Mouse (Mus musculus): Measurements from ENCODE around the gene Siae. TPM values are rescaled to one million over a fixed set of nuclear protein-coding genes. Genes with fewer than 3 reads are reported as not detected.
A peak's percentile ranks its signal among the peaks of the same experiment; 100 is the strongest.

The Siae gene
- polyA plus RNA-seq, 1 experiment from 2014 or later: 12.1 TPM

- H3K27me3 ChIP-seq (ENCODE audit: control insufficient read depth, insufficient read depth, low read length): no peaks in the 10 kb centered on the region
- no peak overlapping the region for H3K4me2 ChIP-seq (ENCODE audit: low read depth, low read length)
- peaks cover 15% of the 10 kb centered on the region for H3K4me1 ChIP-seq (ENCODE audit: control insufficient read depth, insufficient read depth, low read length)
- no peak for ATAC-seq (ENCODE audit: low read depth)
- 73% methylated on average over 1 of the region's 1 CpGs for WGBS
- no peaks in the 10 kb centered on the region for H3K9me3 ChIP-seq (ENCODE audit: control insufficient read depth, low read length)
- H3K27ac ChIP-seq (ENCODE audit: low read depth, low read length): no peak overlapping the region
- no peak overlapping the region for H3K4me3 ChIP-seq (ENCODE audit: low read depth, low read length)
- no peaks in the 10 kb centered on the region for H3K36me3 ChIP-seq (ENCODE audit: control insufficient read depth, insufficient read depth, low read length)
- no peak overlapping the region for H3K9ac ChIP-seq (replicated peaks; ENCODE audit: low read depth, low read length)
Observed at GRCm38 (mm10) chr9:37624502-37624901, 69.0 kb downstream of the Siae start.

- H3K4me2 ChIP-seq (ENCODE audit: low read depth, low read length): peak overlapping the region; percentile 28; the same call in 1 of the 2 replicates
- peak overlapping the region; percentile 29; the same call in 1 of the 2 replicates for H3K9ac ChIP-seq (replicated peaks; ENCODE audit: low read depth, low read length)
- H3K9me3 ChIP-seq (ENCODE audit: control insufficient read depth, low read length): no peaks in the 10 kb centered on the region
- no peaks in the 10 kb centered on the region for H3K36me3 ChIP-seq (ENCODE audit: control insufficient read depth, insufficient read depth, low read length)
- H3K27me3 ChIP-seq (ENCODE audit: control insufficient read depth, insufficient read depth, low read length): no peaks in the 10 kb centered on the region
- peak; percentile 66 for ATAC-seq (ENCODE audit: low read depth)
- peaks cover 15% of the 10 kb centered on the region for H3K4me1 ChIP-seq (ENCODE audit: control insufficient read depth, insufficient read depth, low read length)
- 21% methylated on average over 3 of the region's 3 CpGs for WGBS
- H3K27ac ChIP-seq (ENCODE audit: low read depth, low read length): peak overlapping the region; percentile 83
- no peak overlapping the region for H3K4me3 ChIP-seq (ENCODE audit: low read depth, low read length)
Observed at GRCm38 (mm10) chr9:37625129-37625528, 69.6 kb downstream of the Siae start.

DNA sequence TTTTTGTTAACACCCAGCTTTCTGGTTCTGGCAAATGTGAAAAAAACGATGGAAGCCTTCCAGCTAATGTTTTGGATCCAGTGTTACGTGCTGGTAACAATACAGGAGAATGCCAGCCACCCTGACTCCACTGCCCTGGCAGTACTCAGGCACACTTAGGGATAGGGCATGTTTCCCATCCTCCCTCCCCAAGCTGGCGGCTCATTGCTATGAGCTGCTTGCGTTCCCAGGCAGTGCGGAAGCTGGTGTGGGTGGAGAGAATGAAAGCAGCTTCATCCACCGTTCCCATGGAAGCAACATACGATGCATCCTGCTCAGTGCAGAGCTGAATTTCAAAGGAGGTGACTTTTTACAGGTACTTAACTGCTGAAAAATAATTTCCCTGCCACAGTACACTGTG is 70.1 kb downstream of the Siae start:
- peak overlapping the region; percentile 29 for H3K9ac ChIP-seq (replicated peaks; ENCODE audit: low read depth, low read length)
- H3K9me3 ChIP-seq (ENCODE audit: control insufficient read depth, low read length): no peaks in the 10 kb centered on the region
- peak overlapping the region; percentile 28; the same call in 1 of the 2 replicates for H3K4me2 ChIP-seq (ENCODE audit: low read depth, low read length)
- 8% methylated on average over 7 of the region's 7 CpGs for WGBS
- peaks cover 15% of the 10 kb centered on the region for H3K4me1 ChIP-seq (ENCODE audit: control insufficient read depth, insufficient read depth, low read length)
- ATAC-seq (ENCODE audit: low read depth): peak; percentile 88
- H3K27ac ChIP-seq (ENCODE audit: low read depth, low read length): peak overlapping the region; percentile 83
- H3K36me3 ChIP-seq (ENCODE audit: control insufficient read depth, insufficient read depth, low read length): no peaks in the 10 kb centered on the region
- no peaks in the 10 kb centered on the region for H3K27me3 ChIP-seq (ENCODE audit: control insufficient read depth, insufficient read depth, low read length)
- no peak overlapping the region for H3K4me3 ChIP-seq (ENCODE audit: low read depth, low read length)

- H3K9me3 ChIP-seq (ENCODE audit: control insufficient read depth, low read length): no peaks in the 10 kb centered on the region
- no peaks in the 10 kb centered on the region for H3K27me3 ChIP-seq (ENCODE audit: control insufficient read depth, insufficient read depth, low read length)
- no peak overlapping the region for H3K9ac ChIP-seq (replicated peaks; ENCODE audit: low read depth, low read length)
- peak overlapping the region; percentile 21 for H3K4me2 ChIP-seq (ENCODE audit: low read depth, low read length)
- H3K4me3 ChIP-seq (ENCODE audit: low read depth, low read length): no peak overlapping the region
- no peaks in the 10 kb centered on the region for H3K36me3 ChIP-seq (ENCODE audit: control insufficient read depth, insufficient read depth, low read length)
- H3K4me1 ChIP-seq (ENCODE audit: control insufficient read depth, insufficient read depth, low read length): peaks cover 15% of the 10 kb centered on the region
- peak; percentile 63 for ATAC-seq (ENCODE audit: low read depth)
- peak overlapping the region; percentile 83 for H3K27ac ChIP-seq (ENCODE audit: low read depth, low read length)
- 1% methylated on average over 3 of the region's 3 CpGs for WGBS
Observed at GRCm38 (mm10) chr9:37626103-37626567, 70.6 kb downstream of the Siae start.

- ATAC-seq (ENCODE audit: low read depth): no peak
- Histone ChIP-seq H3K9ac (replicated peaks; ENCODE audit: low read depth, low read length) (no peak overlapping the region), H3K27me3 (ENCODE audit: control insufficient read depth, insufficient read depth, low read length) (no peaks in the 10 kb centered on the region), H3K4me2 (ENCODE audit: low read depth, low read length) (no peak overlapping the region), H3K4me1 (ENCODE audit: control insufficient read depth, insufficient read depth, low read length) (peaks cover 15% of the 10 kb centered on the region), H3K4me3 (ENCODE audit: low read depth, low read length) (no peak overlapping the region), H3K36me3 (ENCODE audit: control insufficient read depth, insufficient read depth, low read length) (no peaks in the 10 kb centered on the region), H3K9me3 (ENCODE audit: control insufficient read depth, low read length) (no peaks in the 10 kb centered on the region), H3K27ac (ENCODE audit: low read depth, low read length) (no peak overlapping the region)
- 96% methylated on average over 1 of the region's 1 CpGs for WGBS
Observed at GRCm38 (mm10) chr9:37627263-37627662, 71.8 kb downstream of the Siae start.

DNA sequence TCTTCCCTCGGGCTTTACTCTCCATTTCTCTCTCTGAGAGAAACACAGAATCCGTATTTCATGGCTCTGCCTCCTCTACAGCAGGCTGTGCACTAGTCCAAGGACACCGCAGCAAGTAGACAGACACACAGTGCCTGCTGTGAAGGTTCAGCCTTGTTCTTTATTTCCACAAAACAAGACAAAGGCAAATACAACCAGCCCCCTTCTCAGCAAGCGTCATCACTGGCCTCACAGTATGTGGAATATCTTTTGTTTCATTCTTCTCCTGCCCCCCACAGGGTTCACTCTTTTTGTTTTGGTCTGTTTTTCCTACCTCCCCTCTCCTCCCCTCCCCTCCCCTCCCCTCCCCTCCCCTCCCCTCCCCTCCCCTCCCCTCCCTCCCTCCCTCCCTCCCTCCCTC is 73.1 kb downstream of the Siae start:
- Histone ChIP-seq H3K9me3 (ENCODE audit: control insufficient read depth, low read length) (no peaks in the 10 kb centered on the region), H3K36me3 (ENCODE audit: control insufficient read depth, insufficient read depth, low read length) (no peaks in the 10 kb centered on the region), H3K4me1 (ENCODE audit: control insufficient read depth, insufficient read depth, low read length) (peaks cover 15% of the 10 kb centered on the region), H3K27ac (ENCODE audit: low read depth, low read length) (no peak overlapping the region), H3K9ac (replicated peaks; ENCODE audit: low read depth, low read length) (no peak overlapping the region), H3K4me2 (ENCODE audit: low read depth, low read length) (no peak overlapping the region), H3K27me3 (ENCODE audit: control insufficient read depth, insufficient read depth, low read length) (no peaks in the 10 kb centered on the region), H3K4me3 (ENCODE audit: low read depth, low read length) (no peak overlapping the region)
- no peak for ATAC-seq (ENCODE audit: low read depth)
- 36% methylated on average over 4 of the region's 4 CpGs for WGBS

- WGBS: 93% methylated on average over 2 of the region's 2 CpGs
- no peak for ATAC-seq (ENCODE audit: low read depth)
- no peak overlapping the region for H3K27ac ChIP-seq (ENCODE audit: low read depth, low read length)
Observed at GRCm38 (mm10) chr9:37629941-37630340, 74.4 kb downstream of the Siae start.

GRCm38 (mm10) chr9:37632305-37632704 is 76.8 kb downstream of the Siae start:
- 78% methylated on average over 2 of the region's 2 CpGs for WGBS
- H3K36me3 ChIP-seq (ENCODE audit: control insufficient read depth, insufficient read depth, low read length): no peaks in the 10 kb centered on the region

More at GRCm38 (mm10) chr9:37629941-37630340, 74.4 kb downstream of the Siae start:
- no peaks in the 10 kb centered on the region for H3K27me3 ChIP-seq (ENCODE audit: control insufficient read depth, insufficient read depth, low read length)
- no peaks in the 10 kb centered on the region for H3K36me3 ChIP-seq (ENCODE audit: control insufficient read depth, insufficient read depth, low read length)
- H3K4me1 ChIP-seq (ENCODE audit: control insufficient read depth, insufficient read depth, low read length): peaks cover 15% of the 10 kb centered on the region
- H3K4me3 ChIP-seq (ENCODE audit: low read depth, low read length): no peak overlapping the region
- H3K9ac ChIP-seq (replicated peaks; ENCODE audit: low read depth, low read length): no peak overlapping the region
- no peaks in the 10 kb centered on the region for H3K9me3 ChIP-seq (ENCODE audit: control insufficient read depth, low read length)
- H3K4me2 ChIP-seq (ENCODE audit: low read depth, low read length): no peak overlapping the region

GRCm38 (mm10) chr9:37634269-37634668 is 78.8 kb downstream of the Siae start:
- Histone ChIP-seq H3K4me3 (ENCODE audit: low read depth, low read length) (no peak overlapping the region), H3K4me2 (ENCODE audit: low read depth, low read length) (no peak overlapping the region), H3K36me3 (ENCODE audit: control insufficient read depth, insufficient read depth, low read length) (no peaks in the 10 kb centered on the region), H3K9ac (replicated peaks; ENCODE audit: low read depth, low read length) (no peak overlapping the region), H3K27ac (ENCODE audit: low read depth, low read length) (no peak overlapping the region), H3K27me3 (ENCODE audit: control insufficient read depth, insufficient read depth, low read length) (no peaks in the 10 kb centered on the region), H3K4me1 (ENCODE audit: control insufficient read depth, insufficient read depth, low read length) (no peaks in the 10 kb centered on the region), H3K9me3 (ENCODE audit: control insufficient read depth, low read length) (no peaks in the 10 kb centered on the region)
- ATAC-seq (ENCODE audit: low read depth): no peak
- 90% methylated on average over 3 of the region's 3 CpGs for WGBS

More at GRCm38 (mm10) chr9:37632305-37632704, 76.8 kb downstream of the Siae start:
- ATAC-seq (ENCODE audit: low read depth): no peak
- Histone ChIP-seq H3K4me1 (ENCODE audit: control insufficient read depth, insufficient read depth, low read length) (no peaks in the 10 kb centered on the region), H3K9ac (replicated peaks; ENCODE audit: low read depth, low read length) (no peak overlapping the region), H3K27me3 (ENCODE audit: control insufficient read depth, insufficient read depth, low read length) (no peaks in the 10 kb centered on the region), H3K4me2 (ENCODE audit: low read depth, low read length) (no peak overlapping the region), H3K9me3 (ENCODE audit: control insufficient read depth, low read length) (no peaks in the 10 kb centered on the region), H3K27ac (ENCODE audit: low read depth, low read length) (no peak overlapping the region), H3K4me3 (ENCODE audit: low read depth, low read length) (no peak overlapping the region)
